Mouse (Mus musculus) small intestine, adult 2 months (tissue): ENCODE measurements around the gene Aanat.

Experiments
- CTCF ChIP-seq: fragments of 200-500 bp; IDR thresholded peaks from 2 replicates; pipeline ENCODE4 v1.5.1; 2012; ENCODE audit warnings: low read depth, mild to moderate bottlenecking, control low read depth, inconsistent platforms, low read length, moderate library complexity, mixed read lengths; ENCODE audit not compliant: insufficient replicate concordance, insufficient read length; ENCODE audit errors: extremely low read depth
- POLR2A ChIP-seq: fragments of 200-500 bp; IDR thresholded peaks from 2 replicates; pipeline ENCODE4 v1.6.1; 2012; ENCODE audit warnings: low read depth, mild to moderate bottlenecking, control low read depth, inconsistent platforms, low read length, moderate library complexity

DNA sequence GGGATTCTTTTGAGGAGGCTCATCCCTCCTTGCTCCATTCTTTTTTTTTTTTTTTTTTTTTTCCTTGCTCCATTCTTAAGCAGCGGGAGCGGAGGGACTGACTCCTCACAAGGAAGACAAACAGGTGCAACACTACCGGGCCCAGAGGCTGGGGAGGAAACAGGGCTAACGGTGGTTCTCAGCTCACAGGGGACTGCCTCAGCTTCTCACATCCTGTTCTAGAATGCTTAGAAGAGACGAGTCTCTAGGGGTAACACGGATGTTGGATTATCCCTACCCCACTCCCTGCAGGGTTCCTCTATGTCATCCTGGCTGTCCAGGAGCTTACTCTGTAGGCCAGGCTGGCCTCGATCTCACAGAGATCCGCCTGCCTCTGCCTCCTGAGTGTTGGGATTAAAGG lies 3.3 kb downstream of the Aanat start:
- TF ChIP-seq CTCF: no peak
- TF ChIP-seq POLR2A: no peak
